Mouse (Mus musculus): ENCODE results near the gene Fchsd2.
A peak's percentile ranks its signal among the peaks of the same experiment; 100 is the strongest.

Gene Fchsd2

GRCm38 (mm10) chr7:101291211-101291610, 198.5 kb downstream of the Fchsd2 start:
- DNase-seq: no peak

- DNase-seq: no peak
These were observed 199.0 kb downstream of the Fchsd2 start for GRCm38 (mm10) chr7:101291641-101292040.

GRCm38 (mm10) chr7:101292086-101292485, 199.4 kb downstream of the Fchsd2 start:
- no peak for DNase-seq

GRCm38 (mm10) chr7:101292696-101293095, 200.0 kb downstream of the Fchsd2 start:
- DNase-seq: no peak

- DNase-seq: no peak
These were observed 200.5 kb downstream of the Fchsd2 start for GRCm38 (mm10) chr7:101293138-101293537.

- no peak for DNase-seq
These were observed 200.9 kb downstream of the Fchsd2 start for GRCm38 (mm10) chr7:101293611-101294010.

- no peak for DNase-seq
These were observed 202.8 kb downstream of the Fchsd2 start for GRCm38 (mm10) chr7:101295438-101295837.

GRCm38 (mm10) chr7:101296252-101297022, 203.8 kb downstream of the Fchsd2 start:
- no peak for DNase-seq

- no peak for DNase-seq
These were observed 204.4 kb downstream of the Fchsd2 start for GRCm38 (mm10) chr7:101297023-101297405.

GRCm38 (mm10) chr7:101298375-101298774, 205.7 kb downstream of the Fchsd2 start:
- DNase-seq: no peak

GRCm38 (mm10) chr7:101301361-101301880, 208.8 kb downstream of the Fchsd2 start:
- DNase-seq: peak; percentile 39 to 54

- peak; percentile 96 for DNase-seq
These were observed 209.3 kb downstream of the Fchsd2 start, which contains the start of gene Atg16l2 for GRCm38 (mm10) chr7:101301881-101302456. Gene Atg16l2, minus strand, starts transcription at chr7:101302251.

- no peak for DNase-seq
These were observed 210.0 kb downstream of the Fchsd2 start for GRCm38 (mm10) chr7:101302691-101303090.

- DNase-seq: no peak
These were observed 214.2 kb downstream of the Fchsd2 start for GRCm38 (mm10) chr7:101306841-101307240.

GRCm38 (mm10) chr7:101309985-101310326, 217.3 kb downstream of the Fchsd2 start:
- DNase-seq: no peak

GRCm38 (mm10) chr7:101310327-101311028, 217.8 kb downstream of the Fchsd2 start:
- DNase-seq: peak; percentile 96

GRCm38 (mm10) chr7:101311061-101311460, 218.4 kb downstream of the Fchsd2 start:
- DNase-seq: no peak

GRCm38 (mm10) chr7:101313033-101313432, 220.4 kb downstream of the Fchsd2 start:
- no peak for DNase-seq

GRCm38 (mm10) chr7:101314396-101314795, 221.7 kb downstream of the Fchsd2 start:
- DNase-seq: no peak

GRCm38 (mm10) chr7:101315699-101316098, 223.0 kb downstream of the Fchsd2 start:
- no peak for DNase-seq

- peak; percentile 36 to 49 for DNase-seq
These were observed 223.9 kb downstream of the Fchsd2 start for GRCm38 (mm10) chr7:101316591-101317001.

GRCm38 (mm10) chr7:101317014-101317413, 224.4 kb downstream of the Fchsd2 start, which contains the start of gene Stard10:
Gene Stard10, plus strand, starts transcription at chr7:101317086.
- DNase-seq: no peak

- DNase-seq: no peak
These were observed 226.2 kb downstream of the Fchsd2 start for GRCm38 (mm10) chr7:101318848-101319247.

All from spleen, adult 18-20 months (tissue).